Mouse (Mus musculus): Measurements from ENCODE around the gene Hes6. TPM values are rescaled to one million over a fixed set of nuclear protein-coding genes. Genes with fewer than 3 reads are reported as not detected.

Hes6 gene
- polyA plus RNA-seq, 1 experiment, result 28.2 TPM

- H3K27me3 ChIP-seq (ENCODE audit: control insufficient read depth, insufficient read depth, low read length), result no peaks in the 10 kb centered on the region
- no peak for DNase-seq
- H3K4me3 ChIP-seq (replicated peaks; ENCODE audit: insufficient read depth, low read depth, low read length), result no peak overlapping the region
- TF ChIP-seq CTCF (IDR thresholded peaks at IDR 0.05; ENCODE audit: borderline replicate concordance, insufficient read depth, low read depth, low read length) (no peak), POLR2A (IDR thresholded peaks at IDR 0.05; ENCODE audit: borderline replicate concordance, insufficient read depth, low read length) (no peak)
- peaks cover 16% of the 10 kb centered on the region for H3K4me1 ChIP-seq (ENCODE audit: control insufficient read depth, insufficient read depth, low read length)
- WGBS, result 92% methylated on average over 7 of the region's 7 CpGs
- no peak overlapping the region for H3K27ac ChIP-seq (ENCODE audit: insufficient read depth, low read length)
These were observed 23.7 kb upstream of the Hes6 start for GRCm38 (mm10) chr1:91437573-91437972.

GRCm38 (mm10) chr1:91437083-91437400, 23.2 kb upstream of the Hes6 start:
- Histone ChIP-seq H3K4me1 (ENCODE audit: control insufficient read depth, insufficient read depth, low read length) (peaks cover 16% of the 10 kb centered on the region), H3K4me3 (replicated peaks; ENCODE audit: insufficient read depth, low read depth, low read length) (no peak overlapping the region), H3K27me3 (ENCODE audit: control insufficient read depth, insufficient read depth, low read length) (no peaks in the 10 kb centered on the region), H3K27ac (ENCODE audit: insufficient read depth, low read length) (no peak overlapping the region)
- DNase-seq, result no peak
- WGBS, result 92% methylated on average over 3 of the region's 3 CpGs
- no peak for TF ChIP-seq POLR2A (IDR thresholded peaks at IDR 0.05; ENCODE audit: borderline replicate concordance, insufficient read depth, low read length)
- no peak for TF ChIP-seq CTCF (IDR thresholded peaks at IDR 0.05; ENCODE audit: borderline replicate concordance, insufficient read depth, low read depth, low read length)

- Histone ChIP-seq H3K27me3 (ENCODE audit: control insufficient read depth, insufficient read depth, low read length) (no peaks in the 10 kb centered on the region), H3K4me3 (replicated peaks; ENCODE audit: insufficient read depth, low read depth, low read length) (no peak overlapping the region), H3K4me1 (ENCODE audit: control insufficient read depth, insufficient read depth, low read length) (peaks cover 16% of the 10 kb centered on the region), H3K27ac (ENCODE audit: insufficient read depth, low read length) (peak overlapping the region; percentile 47; the same call in 1 of the 2 replicates)
- 39% methylated on average over 6 of the region's 6 CpGs for WGBS
- DNase-seq, result peak; percentile 38 to 58
- no peak for TF ChIP-seq POLR2A (IDR thresholded peaks at IDR 0.05; ENCODE audit: borderline replicate concordance, insufficient read depth, low read length)
- no peak for TF ChIP-seq CTCF (IDR thresholded peaks at IDR 0.05; ENCODE audit: borderline replicate concordance, insufficient read depth, low read depth, low read length)
These were observed 22.7 kb upstream of the Hes6 start for GRCm38 (mm10) chr1:91436380-91437082.

GRCm38 (mm10) chr1:91435606-91436130, 21.8 kb upstream of the Hes6 start:
- peak in 1 of 2 experiments; percentile 33 for DNase-seq
- peaks cover 16% of the 10 kb centered on the region for H3K4me1 ChIP-seq (ENCODE audit: control insufficient read depth, insufficient read depth, low read length)
- H3K4me3 ChIP-seq (replicated peaks; ENCODE audit: insufficient read depth, low read depth, low read length), result no peak overlapping the region
- WGBS, result 44% methylated on average over 13 of the region's 13 CpGs
- no peaks in the 10 kb centered on the region for H3K27me3 ChIP-seq (ENCODE audit: control insufficient read depth, insufficient read depth, low read length)
- peak overlapping the region; percentile 47; the same call in 1 of the 2 replicates for H3K27ac ChIP-seq (ENCODE audit: insufficient read depth, low read length)
- TF ChIP-seq CTCF (IDR thresholded peaks at IDR 0.05; ENCODE audit: borderline replicate concordance, insufficient read depth, low read depth, low read length), result no peak
- no peak for TF ChIP-seq POLR2A (IDR thresholded peaks at IDR 0.05; ENCODE audit: borderline replicate concordance, insufficient read depth, low read length)

GRCm38 (mm10) chr1:91434905-91435304, 21.1 kb upstream of the Hes6 start:
- WGBS, result 95% methylated on average over 8 of the region's 8 CpGs
- peaks cover 16% of the 10 kb centered on the region for H3K4me1 ChIP-seq (ENCODE audit: control insufficient read depth, insufficient read depth, low read length)
- H3K27me3 ChIP-seq (ENCODE audit: control insufficient read depth, insufficient read depth, low read length), result no peaks in the 10 kb centered on the region
- no peak overlapping the region for H3K27ac ChIP-seq (ENCODE audit: insufficient read depth, low read length)
- DNase-seq, result no peak
- no peak overlapping the region for H3K4me3 ChIP-seq (replicated peaks; ENCODE audit: insufficient read depth, low read depth, low read length)
- TF ChIP-seq CTCF (IDR thresholded peaks at IDR 0.05; ENCODE audit: borderline replicate concordance, insufficient read depth, low read depth, low read length) (no peak), POLR2A (IDR thresholded peaks at IDR 0.05; ENCODE audit: borderline replicate concordance, insufficient read depth, low read length) (no peak)

- 87% methylated on average over 7 of the region's 7 CpGs for WGBS
- no peaks in the 10 kb centered on the region for H3K27me3 ChIP-seq (ENCODE audit: control insufficient read depth, insufficient read depth, low read length)
- TF ChIP-seq CTCF (IDR thresholded peaks at IDR 0.05; ENCODE audit: borderline replicate concordance, insufficient read depth, low read depth, low read length) (no peak), POLR2A (IDR thresholded peaks at IDR 0.05; ENCODE audit: borderline replicate concordance, insufficient read depth, low read length) (no peak)
- peaks cover 5% of the 10 kb centered on the region; the same call in 1 of the 2 replicates for H3K4me1 ChIP-seq (ENCODE audit: control insufficient read depth, insufficient read depth, low read length)
- DNase-seq, result no peak
- H3K27ac ChIP-seq (ENCODE audit: insufficient read depth, low read length), result no peak overlapping the region
- H3K4me3 ChIP-seq (replicated peaks; ENCODE audit: insufficient read depth, low read depth, low read length), result no peak overlapping the region
These were observed 16.9 kb upstream of the Hes6 start for GRCm38 (mm10) chr1:91430761-91431160.

GRCm38 (mm10) chr1:91429212-91429611, 15.4 kb upstream of the Hes6 start:
- WGBS, result 95% methylated on average over 10 of the region's 10 CpGs
- TF ChIP-seq POLR2A (IDR thresholded peaks at IDR 0.05; ENCODE audit: borderline replicate concordance, insufficient read depth, low read length), result no peak
- TF ChIP-seq CTCF (IDR thresholded peaks at IDR 0.05; ENCODE audit: borderline replicate concordance, insufficient read depth, low read depth, low read length), result no peak
- H3K27me3 ChIP-seq (ENCODE audit: control insufficient read depth, insufficient read depth, low read length), result no peaks in the 10 kb centered on the region
- DNase-seq, result no peak
- H3K4me3 ChIP-seq (replicated peaks; ENCODE audit: insufficient read depth, low read depth, low read length), result no peak overlapping the region
- H3K4me1 ChIP-seq (ENCODE audit: control insufficient read depth, insufficient read depth, low read length), result no peaks in the 10 kb centered on the region
- H3K27ac ChIP-seq (ENCODE audit: insufficient read depth, low read length), result no peak overlapping the region

GRCm38 (mm10) chr1:91428614-91429013, 14.8 kb upstream of the Hes6 start:
- 16% methylated on average over 4 of the region's 4 CpGs for WGBS
- peak; percentile 55 to 70 for DNase-seq
- TF ChIP-seq POLR2A (IDR thresholded peaks at IDR 0.05; ENCODE audit: borderline replicate concordance, insufficient read depth, low read length), result no peak
- peak; percentile 82 for TF ChIP-seq CTCF (IDR thresholded peaks at IDR 0.05; ENCODE audit: borderline replicate concordance, insufficient read depth, low read depth, low read length)
- no peaks in the 10 kb centered on the region for H3K4me1 ChIP-seq (ENCODE audit: control insufficient read depth, insufficient read depth, low read length)
- H3K4me3 ChIP-seq (replicated peaks; ENCODE audit: insufficient read depth, low read depth, low read length), result no peak overlapping the region
- no peaks in the 10 kb centered on the region for H3K27me3 ChIP-seq (ENCODE audit: control insufficient read depth, insufficient read depth, low read length)
- H3K27ac ChIP-seq (ENCODE audit: insufficient read depth, low read length), result no peak overlapping the region

All from cerebellum, adult 2 months (tissue).